Comparison of ENCODE assay signal across 18 mouse cellular contexts in the genomic region with DNA sequence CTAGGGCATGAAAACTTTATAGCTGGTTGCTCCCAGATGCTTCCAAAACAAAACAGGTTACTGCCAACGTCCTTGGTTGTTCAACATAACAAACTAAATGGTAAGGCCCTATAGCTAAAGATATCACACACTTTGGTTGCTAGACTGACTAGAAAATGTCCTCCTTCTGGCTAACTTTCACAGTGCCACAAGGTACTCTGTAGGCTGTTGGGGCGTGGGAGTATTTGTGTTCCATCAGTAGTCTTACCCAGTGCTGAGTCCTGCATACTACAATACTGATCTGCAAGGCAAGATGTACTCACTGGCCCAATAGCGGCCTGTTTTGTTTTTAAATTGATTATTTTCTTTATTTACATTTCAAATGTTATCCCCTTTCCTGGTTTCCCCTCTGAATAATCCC. TPM values are rescaled to one million over a fixed set of nuclear protein-coding genes. Genes with fewer than 3 reads are reported as not detected.
DNase-seq lines count a peak whose midpoint lies in the region; ATAC-seq lines count a peak whose summit lies in the region.
"Had no signal": no experiment of that assay in that cellular context is flagged by ENCODE, and none has a peak within 500 bp of the region (broad histone marks: within the 10 kb centered on the region; RNA-seq: fewer than 3 reads in every experiment).

No protein-coding gene starts in this region.

- ATAC-seq in frontal cortex, adult (ENCODE audit: low TSS enrichment): peak; percentile 96
- ATAC-seq: activated CD4-positive, CD25-positive, alpha-beta regulatory T cell, adult 4 months; CD4-positive, CD25-positive, alpha-beta regulatory T cell, adult 4 months; Patski had no signal

- no peak for DNase-seq in frontal cortex, postnatal 10 days (ENCODE audit: low spot score in 2 of 2)
- DNase-seq in brain, adult 2 months (ENCODE audit: low read depth, low spot score): peak; percentile 53
- no peak for DNase-seq in layer of hippocampus, adult 8-10 months (ENCODE audit: low spot score in 2 of 2)
- DNase-seq: adrenal gland, adult 2 months; adrenal gland, adult 8-10 months; adrenal gland, postnatal 10 days; adrenal gland, postnatal 14 days; adrenal gland, postnatal 25 days; adrenal gland, postnatal 36 days; B cell, adult 2 months; cerebellum, adult 11 months; cerebellum, adult 11-12 months; cerebellum, adult 18-20 months; cerebellum, adult 2 months had no signal

RNA-seq across cellular contexts. Expression of gene Plekhm3, which starts 56.9 kb away (rescaled TPM):
- total RNA-seq in layer of hippocampus, adult 8-10 months (2022): 10 to 100 TPM; 37.1 to 46.7 (median 41.8) TPM
